Mouse (Mus musculus) CH12.LX (cell line): Measurements from ENCODE around the gene AL607142.1. TPM values are rescaled to one million over a fixed set of nuclear protein-coding genes. Genes with fewer than 3 reads are reported as not detected.
A peak's percentile ranks its signal among the peaks of the same experiment; 100 is the strongest.

ENCODE experiments used
- DNase-seq: peaks from one replicate; pipeline ENCODE4 v3.0.0-alpha.2; 2013; ENCODE audit errors: extremely low read depth
- H3K27ac ChIP-seq: 2 replicates; pipeline ENCODE4 v1.5.1; 2012; ENCODE audit warnings: low read depth, mild to moderate bottlenecking, control low read depth, moderate library complexity; ENCODE audit not compliant: insufficient read depth
- H3K27me3 ChIP-seq: replicated peaks from 2 replicates; pipeline ENCODE3; 2012; ENCODE audit warnings: inconsistent platforms
- H3K36me3 ChIP-seq, 2 experiments: replicated peaks in 1 of 2; 2 replicates each; pipeline versions ENCODE3 to v1.6.1; 2012; ENCODE audit warnings: inconsistent platforms in 1 of 2, low read length in 1 of 2, mild to moderate bottlenecking in 1 of 2, mixed read lengths in 1 of 2, moderate library complexity in 1 of 2; ENCODE audit not compliant: control insufficient read depth in 1 of 2, insufficient read depth in 1 of 2
- H3K4me1 ChIP-seq, 2 experiments: 2 replicates each; pipeline ENCODE4 v1.6.1; 2012; ENCODE audit warnings: inconsistent platforms in 1 of 2, moderate library complexity in 1 of 2; ENCODE audit not compliant: insufficient read depth in 2 of 2, control insufficient read depth in 1 of 2
- H3K4me2 ChIP-seq: 2 replicates; pipeline ENCODE4 v1.6.1; 2012; ENCODE audit warnings: low read depth, mild to moderate bottlenecking, control low read depth; ENCODE audit not compliant: poor library complexity, insufficient read depth, severe bottlenecking
- H3K4me3 ChIP-seq, 3 experiments: fragments of 150-350 bp in 1 of 3; sonication (generic) in 1 of 3; replicated peaks in 1 of 3; 2 replicates each; pipeline versions ENCODE3 to v1.5.1; 2011 to 2012; ENCODE audit warnings: low read depth in 2 of 3, low read length in 2 of 3, mild to moderate bottlenecking in 2 of 3, moderate library complexity in 2 of 3, control low read depth in 1 of 3, improper control_type of control experiment in 1 of 3, inconsistent platforms in 1 of 3, mixed read lengths in 1 of 3; ENCODE audit not compliant: poor library complexity in 1 of 3
- H3K79me2 ChIP-seq: replicated peaks from 2 replicates; pipeline ENCODE4 v1.6.1; 2012; ENCODE audit warnings: mild to moderate bottlenecking, moderate library complexity; ENCODE audit not compliant: control insufficient read depth, poor library complexity, insufficient read depth, severe bottlenecking; ENCODE audit errors: extremely low read depth
- H3K9ac ChIP-seq: 2 replicates; pipeline ENCODE4 v1.6.1; 2012; ENCODE audit warnings: low read depth, mild to moderate bottlenecking, control low read depth, moderate library complexity; ENCODE audit not compliant: insufficient read depth
- H3K9me3 ChIP-seq: replicated peaks from 2 replicates; pipeline ENCODE3; 2012; ENCODE audit warnings: low read length, inconsistent platforms, mixed read lengths
- BHLHE40 ChIP-seq: IDR thresholded peaks from 2 replicates; pipeline ENCODE4 v1.6.1; 2011; ENCODE audit warnings: mild to moderate bottlenecking, low read depth, low read length, improper control_type of control experiment
- E2F4 ChIP-seq: IDR thresholded peaks from 2 replicates; pipeline ENCODE4 v1.6.1; 2011; ENCODE audit warnings: low read depth, low read length, improper control_type of control experiment; ENCODE audit not compliant: insufficient replicate concordance
- ETS1 ChIP-seq: conservative IDR thresholded peaks from 2 replicates; pipeline ENCODE4 v1.6.1; 2012; ENCODE audit warnings: low read depth, mild to moderate bottlenecking, inconsistent platforms, low read length, improper control_type of control experiment, moderate library complexity
- IRF4 ChIP-seq: IDR thresholded peaks from 2 replicates; pipeline ENCODE4 v1.6.1; 2014; ENCODE audit warnings: low read depth, mild to moderate bottlenecking, inconsistent platforms, low read length, improper control_type of control experiment
- JUN ChIP-seq: IDR thresholded peaks from 2 replicates; pipeline ENCODE4 v1.6.1; 2011; ENCODE audit warnings: low read depth, mild to moderate bottlenecking, low read length, improper control_type of control experiment, moderate library complexity; ENCODE audit not compliant: insufficient read depth
- JUND ChIP-seq: conservative IDR thresholded peaks from 2 replicates; pipeline ENCODE4 v1.6.1; 2011; ENCODE audit warnings: low read depth, low read length, improper control_type of control experiment
- KAT2A ChIP-seq: IDR thresholded peaks from 2 replicates; pipeline ENCODE4 v1.6.1; 2012; ENCODE audit warnings: low read length, improper control_type of control experiment, inconsistent platforms; ENCODE audit not compliant: insufficient replicate concordance
- MAZ ChIP-seq: IDR thresholded peaks from 2 replicates; pipeline ENCODE4 v1.6.1; 2012; ENCODE audit warnings: low read depth, mild to moderate bottlenecking, inconsistent platforms, low read length, improper control_type of control experiment, moderate library complexity
- MYC ChIP-seq: IDR thresholded peaks from 2 replicates; pipeline ENCODE4 v1.6.1; 2011; ENCODE audit warnings: low read depth, mild to moderate bottlenecking, improper control_type of control experiment, low read length
- NRF1 ChIP-seq: IDR thresholded peaks from 2 replicates; pipeline ENCODE4 v1.6.1; 2014; ENCODE audit warnings: low read depth, mild to moderate bottlenecking, inconsistent platforms, low read length, improper control_type of control experiment, moderate library complexity
- PAX5 ChIP-seq: IDR thresholded peaks from 2 replicates; pipeline ENCODE4 v1.6.1; 2012; ENCODE audit warnings: low read length, inconsistent platforms, mixed read lengths
- SIN3A ChIP-seq: IDR thresholded peaks from 2 replicates; pipeline ENCODE4 v1.6.1; 2012; ENCODE audit warnings: low read length, improper control_type of control experiment, inconsistent platforms
- TBP ChIP-seq: conservative IDR thresholded peaks from 2 replicates; pipeline ENCODE4 v1.6.1; 2011; ENCODE audit warnings: low read depth, low read length, improper control_type of control experiment
- USF1 ChIP-seq: IDR thresholded peaks from 2 replicates; pipeline ENCODE4 v1.6.1; 2014; ENCODE audit warnings: low read depth, mild to moderate bottlenecking, inconsistent platforms, low read length, improper control_type of control experiment
- USF2 ChIP-seq: conservative IDR thresholded peaks from 2 replicates; pipeline ENCODE4 v1.6.1; 2011; ENCODE audit warnings: low read depth, low read length, improper control_type of control experiment
- ZKSCAN1 ChIP-seq: IDR thresholded peaks from 2 replicates; pipeline ENCODE4 v1.6.1; 2012; ENCODE audit warnings: low read depth, inconsistent platforms, low read length, improper control_type of control experiment, borderline replicate concordance
- ZNF384 ChIP-seq: IDR thresholded peaks from 2 replicates; pipeline ENCODE4 v1.6.1; 2012; ENCODE audit warnings: low read depth, low read length, improper control_type of control experiment, inconsistent platforms
- dilution Hi-C: fragments of 300-500 bp; cut with MboI; formaldehyde crosslinking; loops from 2 replicates; pipeline ENCODE4 v1.14.3; 2020; ENCODE audit warnings: low sequenced_read_pairs; ENCODE audit not compliant: extremely low pct_unique_long_range_greater_than_20kb, extremely low pct_ligation_motif_present
- in situ Hi-C: fragments of 300-500 bp; cut with MboI; formaldehyde crosslinking; loops from 3 replicates; pipeline ENCODE4 v1.14.3; 2019; ENCODE audit warnings: low sequenced_read_pairs, low pct_ligation_motif_present, low pct_unique_long_range_greater_than_20kb, mixed read lengths
- polyA plus RNA-seq: library from polyadenylated mRNA; unstranded; fragments of >175 nt; gene quantifications from 2 replicates; pipeline ENCODE4 v1.2.1, GENCODE M21; 2012; ENCODE audit warnings: low read depth; ENCODE audit not compliant: insufficient read length
- total RNA-seq, 2 experiments: library from RNA; depleted of rRNA; stranded (reverse); fragments of 300-350 nt in 1 of 2; fragments of >200 nt in 1 of 2; gene quantifications; 2 replicates each; pipeline ENCODE4 v1.2.3; 2012 to 2014

Gene AL607142.1
- total and polyA plus RNA-seq, 3 experiments: 22.0 TPM; not detected in 2

DNA sequence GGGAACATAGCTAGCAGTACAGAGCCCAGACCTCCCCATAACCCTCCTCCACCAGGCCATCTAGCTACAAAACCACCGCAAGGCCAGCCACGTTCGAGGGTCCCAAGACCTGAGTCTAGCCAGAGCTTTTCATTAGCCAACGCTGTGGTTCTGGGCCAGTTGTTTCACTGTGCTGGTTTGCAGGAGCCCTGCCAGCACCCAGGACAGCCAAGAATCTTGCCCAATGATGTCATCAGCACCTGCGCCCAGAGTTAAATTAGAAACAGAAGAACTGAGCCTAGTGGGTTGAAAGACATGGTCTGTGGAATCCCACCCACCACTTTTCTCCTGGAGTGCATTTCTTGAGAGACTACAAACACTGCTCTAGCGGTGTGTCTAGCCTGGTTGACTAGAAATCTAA, 61.3 kb downstream of the AL607142.1 start:
- no peak for DNase-seq
- no peaks in the 10 kb centered on the region for H3K9me3 ChIP-seq

DNA sequence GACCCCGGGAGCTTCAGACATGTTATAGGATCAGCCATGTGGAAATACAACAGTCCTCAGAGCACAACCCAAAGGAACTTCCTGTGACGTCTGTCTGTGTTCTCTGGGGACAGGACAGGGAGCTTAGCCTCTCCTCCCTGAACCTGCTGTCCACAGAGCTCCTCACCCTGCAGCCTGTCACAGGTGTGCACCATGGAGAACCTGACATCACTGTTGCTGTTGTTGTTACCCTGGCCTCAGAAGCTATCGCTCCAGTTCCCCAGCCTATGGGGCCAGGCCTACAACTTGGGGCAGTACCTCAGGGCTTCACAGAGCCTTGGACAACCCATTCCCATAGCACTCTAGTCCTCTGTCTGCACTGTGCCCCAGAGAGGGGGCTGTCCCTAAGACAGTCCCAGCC, 62.5 kb downstream of the AL607142.1 start:
- dilution Hi-C loops (no loop called here), in situ Hi-C loops (loop anchor here (10.0 kb wide), 1 partner anchor 213 kb away; no protein-coding TSS in a partner anchor)
- Histone ChIP-seq H3K4me2 (no peak overlapping the region), H3K79me2 (no peaks in the 10 kb centered on the region), H3K36me3 (peaks cover 67 to 92% of the 10 kb centered on the region in 2 experiments), H3K27me3 (no peaks in the 10 kb centered on the region), H3K4me3 (peak overlapping the region in 1 of 3 experiments; percentile 43), H3K9ac (no peak overlapping the region), H3K9me3 (no peaks in the 10 kb centered on the region), H3K27ac (peak overlapping the region; percentile 6; the same call in 1 of the 2 replicates), H3K4me1 (peaks cover 7 to 57% of the 10 kb centered on the region in 2 experiments)
- TF ChIP-seq BHLHE40 (0 out of 2 replicates have a peak, but pooled peaks have one; percentile 4), IRF4 (no peak), MAZ (no peak), ZKSCAN1 (no peak), ETS1 (peak; percentile 59)
- DNase-seq: peak; percentile 71

More for the DNA sequence above, 61.3 kb downstream of the AL607142.1 start:
- Histone ChIP-seq H3K4me3 (no peak overlapping the region), H3K9ac (no peak overlapping the region), H3K27ac (no peak overlapping the region), H3K79me2 (no peaks in the 10 kb centered on the region), H3K4me2 (no peak overlapping the region), H3K4me1 (peaks cover 7 to 57% of the 10 kb centered on the region in 2 experiments), H3K27me3 (no peaks in the 10 kb centered on the region), H3K36me3 (peaks cover 65 to 92% of the 10 kb centered on the region in 2 experiments)
- TF ChIP-seq MAZ: no peak
- no peak for TF ChIP-seq USF1
- no peak for TF ChIP-seq NRF1
- no peak for TF ChIP-seq JUN
- TF ChIP-seq PAX5: no peak
- no peak for TF ChIP-seq JUND
- TF ChIP-seq TBP: no peak
- in situ Hi-C loops: loop anchor here (10.0 kb wide), 1 partner anchor 211 kb away; no protein-coding TSS in a partner anchor
- dilution Hi-C loops: no loop called here

DNA sequence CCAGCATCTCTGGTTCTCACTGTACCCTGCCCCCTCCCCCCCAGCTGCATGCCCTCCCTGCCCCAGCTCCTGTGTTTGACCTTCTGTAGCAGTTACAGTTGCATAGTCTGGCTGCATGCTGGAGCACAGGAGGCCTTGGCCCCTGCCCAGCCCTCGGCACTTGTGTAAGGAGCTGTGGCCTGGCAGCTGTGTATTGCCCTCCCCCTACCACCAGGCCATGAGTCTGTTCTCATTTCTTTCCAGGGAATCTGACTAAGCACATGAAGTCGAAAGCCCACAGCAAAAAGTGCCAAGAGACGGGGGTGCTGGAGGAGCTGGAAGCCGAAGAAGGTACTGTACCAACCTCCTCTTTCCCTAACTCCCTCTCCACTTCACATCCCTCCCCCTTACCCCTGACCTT, 63.2 kb downstream of the AL607142.1 start:
- H3K4me1 ChIP-seq: peaks cover 7 to 57% of the 10 kb centered on the region in 2 experiments
- no peak for DNase-seq
- H3K27me3 ChIP-seq: no peaks in the 10 kb centered on the region
- in situ Hi-C loops (loop anchor here (10.0 kb wide), 1 partner anchor 213 kb away; no protein-coding TSS in a partner anchor), dilution Hi-C loops (no loop called here)
- no peak overlapping the region for H3K4me3 ChIP-seq
- TF ChIP-seq MYC (no peak), KAT2A (no peak), USF2 (no peak), ZKSCAN1 (no peak), SIN3A (no peak), TBP (no peak), ZNF384 (no peak), E2F4 (no peak)
- H3K79me2 ChIP-seq: no peaks in the 10 kb centered on the region
- H3K9ac ChIP-seq: no peak overlapping the region
- no peak overlapping the region for H3K27ac ChIP-seq
- H3K9me3 ChIP-seq: no peaks in the 10 kb centered on the region
- peaks cover 69 to 92% of the 10 kb centered on the region in 2 experiments for H3K36me3 ChIP-seq
- H3K4me2 ChIP-seq: no peak overlapping the region
